Mouse (Mus musculus): ENCODE measurements around the gene Cgas. TPM values are rescaled to one million over a fixed set of nuclear protein-coding genes. Genes with fewer than 3 reads are reported as not detected.

Cgas gene
- total RNA-seq, 4 experiments from 2014 or later = 0.11 to 0.17 (median 0.16) TPM; not detected in 1

DNA sequence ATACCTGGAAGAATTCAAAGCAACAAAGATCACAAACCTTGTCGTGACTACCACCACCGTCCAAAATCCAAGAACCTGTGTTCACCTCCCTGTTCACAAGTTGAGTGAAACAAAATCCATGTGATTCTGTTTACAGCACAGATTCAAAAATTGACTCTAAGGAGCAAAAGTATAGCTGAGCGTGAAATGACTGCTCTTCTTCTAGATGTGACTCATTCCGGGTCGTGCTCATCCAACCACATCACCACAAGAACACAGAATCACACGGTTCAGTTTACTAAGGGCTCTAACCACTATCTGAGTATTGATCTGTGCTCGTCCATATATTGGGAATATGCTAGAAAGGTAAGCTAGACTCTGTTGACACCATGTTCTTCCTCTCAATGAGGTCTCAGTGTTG lies 56.1 kb downstream of the Cgas start:
- no peak for DNase-seq (ENCODE audit: low spot score in 2 of 2)

DNA sequence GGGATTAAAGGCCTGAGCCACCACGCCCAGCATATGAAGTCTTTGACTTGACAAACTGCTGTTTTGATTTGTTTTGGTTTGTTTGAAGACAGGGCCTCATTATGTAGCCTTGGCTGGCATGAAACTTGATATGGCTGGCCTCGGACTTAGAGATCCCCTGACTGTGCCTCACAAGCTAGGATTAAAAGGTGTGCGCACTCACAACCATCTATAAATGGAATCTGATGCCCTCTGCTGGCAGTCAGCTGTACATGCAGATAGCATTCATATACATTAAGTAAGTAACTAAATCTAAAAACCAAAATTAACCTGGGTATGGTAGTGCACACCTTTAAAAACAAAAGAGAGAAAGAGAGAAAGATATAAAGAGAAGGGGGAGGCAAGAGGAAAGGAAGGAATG lies 57.1 kb downstream of the Cgas start:
- DNase-seq (ENCODE audit: low spot score in 2 of 2) = no peak

Small RNA genes lying within 50 kb of the gene (microRNA-seq; reads per million reads assigned to microRNA genes)
- gene Gm26377 = not detected

Other genes with a start within 250 kb of the Cgas start
- gene Gsta1, start 212.6 kb downstream of the Cgas start, total RNA-seq (2022) = not detected
- not detected for gene Gm3776, start 186.1 kb downstream of the Cgas start, total RNA-seq (2022)
- gene Gm10639, start 153.3 kb downstream of the Cgas start, total RNA-seq (2022) = under 1 TPM in 1 of 4 experiments, not detected in 3; 0.65 TPM
- gene Omt2a, start 128.4 kb downstream of the Cgas start, total RNA-seq (2022) = not detected
- gene Omt2b, start 115.6 kb downstream of the Cgas start, total RNA-seq (2022) = not detected
- gene Gsta2, start 87.4 kb downstream of the Cgas start, total RNA-seq (2022) = not detected
- not detected for gene Dppa5a, start 75.1 kb downstream of the Cgas start, total RNA-seq (2022)
- not detected for gene Ooep, start 64.5 kb downstream of the Cgas start, total RNA-seq (2022)
- gene Ddx43, start 47.5 kb downstream of the Cgas start, total RNA-seq (2022) = not detected
- gene Mto1, start 5.0 kb upstream of the Cgas start, total RNA-seq (2022) = 10 to 100 TPM; 16.4 to 19.4 (median 18.0) TPM
- gene Gm17324, start 5.5 kb upstream of the Cgas start, total RNA-seq (2022) = not detected
- 100 to 1,000 TPM; 235 to 456 (median 334) TPM for gene Eef1a1, start 45.9 kb upstream of the Cgas start, total RNA-seq (2022)
- 1 to 10 TPM; 2.2 to 2.8 (median 2.7) TPM for gene Slc17a5, start 144.8 kb upstream of the Cgas start, total RNA-seq (2022)
- under 1 TPM; 0.19 to 0.63 (median 0.26) TPM for gene Cd109, start 172.3 kb upstream of the Cgas start, total RNA-seq (2022)

Measured in gastrocnemius, adult 8-10 months (tissue).